Mouse (Mus musculus): ENCODE measurements at regions not wholly inside any gene's neighbourhood (a gene's known extent, or its start where the extent isn't known, plus 50 kb on each side); places are given as distances from the start of the nearest gene placed in this dataset.

- Histone ChIP-seq H3K27me3 (ENCODE audit: insufficient read depth, poor library complexity, severe bottlenecking) (no peaks in the 10 kb centered on the region), H3K9me3 (no peaks in the 10 kb centered on the region), H3K27ac (no peak overlapping the region), H3K4me3 (no peak overlapping the region), H3K4me1 (replicated peaks) (no peaks in the 10 kb centered on the region), H3K36me3 (no peaks in the 10 kb centered on the region)
- DNase-seq (ENCODE audit: low spot score) = no peak
- WGBS = 90% methylated on average over 2 of the region's 2 CpGs
Measured at GRCm38 (mm10) chr12:67290054-67290453, 67.7 kb upstream of the Mdga2 start.

GRCm38 (mm10) chr12:67272863-67273262, 50.5 kb upstream of the Mdga2 start:
- Histone ChIP-seq H3K4me1 (replicated peaks) (peaks cover 4% of the 10 kb centered on the region; the same call in 1 of the 2 replicates), H3K36me3 (no peaks in the 10 kb centered on the region), H3K9me3 (no peaks in the 10 kb centered on the region), H3K4me3 (no peak overlapping the region), H3K27me3 (ENCODE audit: insufficient read depth, poor library complexity, severe bottlenecking) (no peaks in the 10 kb centered on the region), H3K27ac (no peak overlapping the region)
- DNase-seq (ENCODE audit: low spot score) = no peak

DNA sequence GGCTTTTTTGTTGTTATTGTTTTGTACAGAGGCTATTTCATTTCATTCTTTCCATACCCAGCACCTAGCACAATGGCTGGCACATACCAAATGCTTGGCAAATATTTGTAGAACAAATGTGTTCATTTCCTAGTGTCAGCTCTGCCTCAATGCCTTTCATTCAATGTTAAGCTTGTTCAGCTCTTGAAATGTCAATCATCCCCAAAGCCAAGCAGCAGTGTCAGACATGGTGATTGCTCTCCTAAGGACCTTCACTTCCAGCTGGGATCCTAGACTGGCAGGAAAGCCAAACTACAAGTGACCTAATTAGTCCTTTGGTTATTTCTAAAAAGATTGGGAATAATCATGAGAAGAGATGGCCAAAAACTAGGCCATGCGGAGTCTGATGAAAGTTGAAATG, 50.0 kb upstream of the Mdga2 start:
- no peak overlapping the region for H3K4me3 ChIP-seq
- no peaks in the 10 kb centered on the region for H3K27me3 ChIP-seq (ENCODE audit: insufficient read depth, poor library complexity, severe bottlenecking)
- WGBS = 84% methylated on average over 1 of the region's 1 CpGs
- H3K4me1 ChIP-seq (replicated peaks) = peaks cover 4% of the 10 kb centered on the region; the same call in 1 of the 2 replicates
- H3K36me3 ChIP-seq = no peaks in the 10 kb centered on the region
- H3K9me3 ChIP-seq = no peaks in the 10 kb centered on the region
- no peak overlapping the region for H3K27ac ChIP-seq
- DNase-seq (ENCODE audit: low spot score) = no peak
